Mouse (Mus musculus) liver (tissue): ENCODE results near the gene Hdgf.
A peak's percentile ranks its signal among the peaks of the same experiment; 100 is the strongest.
"Not testable (repeated sequence)": the region's sequence is repeated elsewhere in the genome, so short reads cannot be mapped to it uniquely, and the experiment has no call there.

Experiments
- DNase-seq: peaks from one replicate; pipeline ENCODE4 v3.0.0-alpha.2; 2020; ENCODE audit warnings: mixed read lengths

The Hdgf gene

GRCm38 (mm10) chr3:87905880-87906485 lies at the start of gene Hdgf:
Hdgf (plus strand) TSS chr3:87906321.
- peak; percentile 96 for DNase-seq

GRCm38 (mm10) chr3:87857666-87858065 lies 48.5 kb upstream of the Hdgf start:
- no peak for DNase-seq

GRCm38 (mm10) chr3:87859813-87860212 lies 46.3 kb upstream of the Hdgf start:
- DNase-seq: peak; percentile 46

- DNase-seq: not testable (repeated sequence)
These were observed 42.0 kb upstream of the Hdgf start for GRCm38 (mm10) chr3:87864111-87864510.

GRCm38 (mm10) chr3:87877730-87878129 lies 28.4 kb upstream of the Hdgf start:
- no peak for DNase-seq

- peak; percentile 10 for DNase-seq
These were observed 21.8 kb upstream of the Hdgf start for GRCm38 (mm10) chr3:87884291-87884690.

- DNase-seq: peak; percentile 56
These were observed 21.3 kb upstream of the Hdgf start for GRCm38 (mm10) chr3:87884708-87885251.

GRCm38 (mm10) chr3:87885281-87886003 lies 20.7 kb upstream of the Hdgf start, which contains the start of gene Prcc:
Prcc (minus strand) TSS chr3:87885608.
- DNase-seq: peak; percentile 89

GRCm38 (mm10) chr3:87886004-87886365 lies 20.1 kb upstream of the Hdgf start:
- DNase-seq: peak; percentile 46

GRCm38 (mm10) chr3:87886416-87886815 lies 19.7 kb upstream of the Hdgf start:
- DNase-seq: no peak

- not testable (repeated sequence) for DNase-seq
These were observed 18.7 kb upstream of the Hdgf start for GRCm38 (mm10) chr3:87887400-87887799.

GRCm38 (mm10) chr3:87891481-87891880 lies 14.6 kb upstream of the Hdgf start:
- DNase-seq: no peak

GRCm38 (mm10) chr3:87893367-87893905 lies 12.7 kb upstream of the Hdgf start:
- no peak for DNase-seq

GRCm38 (mm10) chr3:87899266-87899665 lies 6.9 kb upstream of the Hdgf start:
- DNase-seq: no peak

GRCm38 (mm10) chr3:87899776-87900175 lies 6.3 kb upstream of the Hdgf start:
- DNase-seq: no peak

GRCm38 (mm10) chr3:87901036-87901624 lies 5.0 kb upstream of the Hdgf start:
- peak; percentile 81 for DNase-seq

GRCm38 (mm10) chr3:87901959-87902358 lies 4.2 kb upstream of the Hdgf start:
- not testable (repeated sequence) for DNase-seq

- no peak for DNase-seq
These were observed 2.3 kb upstream of the Hdgf start for GRCm38 (mm10) chr3:87903821-87904220.

GRCm38 (mm10) chr3:87906601-87906980 lies 470 bp downstream of the Hdgf start:
- DNase-seq: peak; percentile 52

- DNase-seq: peak; percentile 69
These were observed 1.1 kb downstream of the Hdgf start for GRCm38 (mm10) chr3:87906981-87907857.

GRCm38 (mm10) chr3:87907906-87908305 lies 1.8 kb downstream of the Hdgf start:
- no peak for DNase-seq

GRCm38 (mm10) chr3:87909381-87909780 lies 3.3 kb downstream of the Hdgf start:
- DNase-seq: no peak
